ENCODE assay signal across 8 mouse cellular contexts in the genomic region with DNA sequence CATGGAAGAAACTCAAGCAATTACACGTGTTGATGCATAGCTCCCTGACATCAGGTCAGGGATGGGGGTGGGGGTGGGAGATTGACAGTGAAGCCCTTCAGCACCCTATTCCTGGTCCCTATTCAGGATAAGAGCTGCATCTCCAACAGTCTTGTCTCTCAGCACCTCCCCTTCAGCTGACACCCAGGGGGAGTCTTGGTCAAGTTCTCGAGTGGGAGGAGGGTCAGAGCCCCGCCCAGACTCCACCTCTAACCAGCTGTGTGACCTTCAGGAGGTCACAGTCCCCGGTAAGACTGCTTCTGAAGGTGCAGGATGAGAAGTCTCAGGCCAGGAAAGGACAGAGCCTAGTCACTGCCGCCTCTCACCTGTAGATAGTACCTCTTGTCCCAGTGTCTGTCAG. TPM values are rescaled to one million over a fixed set of nuclear protein-coding genes. Genes with fewer than 3 reads are reported as not detected.
DNase-seq lines count a peak whose midpoint lies in the region; ATAC-seq and TF ChIP-seq lines count a peak whose summit lies in the region.

No protein-coding gene starts in this region.

- H3K9me3 ChIP-seq in CH12.LX (replicated peaks; ENCODE audit: low read length), result no peaks in the 10 kb centered on the region
- no peaks in the 10 kb centered on the region for H3K9me3 ChIP-seq in limb, embryonic 11.5 days (ENCODE audit: control insufficient read depth, low read length)

- dilution Hi-C loops in CH12.LX (cut with MboI; ENCODE audit: extremely low pct_ligation_motif_present, extremely low pct_unique_long_range_greater_than_20kb, low sequenced_read_pairs), result no loop called here

- intact Hi-C loops in heart, postnatal 10 days (cut with DNase I), result no loop called here
- intact Hi-C loops in left cerebral cortex, postnatal 36 days (cut with DNase I), result no loop called here

- H3K4me2 ChIP-seq in CH12.LX (ENCODE audit: insufficient read depth, low read depth, poor library complexity, severe bottlenecking), result peak overlapping the region; percentile 53
- peak overlapping the region; percentile 96; the same call in 1 of the 2 replicates for H3K4me2 ChIP-seq in limb, embryonic 11.5 days (ENCODE audit: low read depth, severe bottlenecking)

- 15% methylated on average over 5 of the region's 5 CpGs for WGBS in bone marrow, adult 2 months
- WGBS in limb, embryonic 11.5 days, result 25% methylated on average over 5 of the region's 5 CpGs

- no peak for DNase-seq in CH12.LX (ENCODE audit: extremely low read depth)
- peak; percentile 46 to 64 for DNase-seq in heart, postnatal 10 days
- no peak for DNase-seq in limb, embryonic 11.5 days (ENCODE audit: low spot score)
- peak; percentile 16 for DNase-seq in splenic B cell, adult 2 months (ENCODE audit: low read depth, low spot score)
- DNase-seq in urinary bladder, postnatal 14 days (ENCODE audit: low spot score), result no peak
- DNase-seq in urinary bladder, postnatal 10 days (ENCODE audit: low spot score), result no peak
- no peak for DNase-seq in left cerebral cortex, postnatal 36 days (ENCODE audit: low spot score in 2 of 2)

- peaks cover 17 to 64% of the 10 kb centered on the region in 2 experiments for H3K4me1 ChIP-seq in CH12.LX (ENCODE audit: control insufficient read depth in 1 of 2, insufficient read depth in 2 of 2)
- H3K4me1 ChIP-seq in bone marrow, adult 2 months (ENCODE audit: control insufficient read depth, insufficient read depth, low read length), result peaks cover 4% of the 10 kb centered on the region
- peaks cover 24% of the 10 kb centered on the region for H3K4me1 ChIP-seq in limb, embryonic 11.5 days (ENCODE audit: control insufficient read depth, insufficient read depth, low read length)

- 0 out of 2 replicates have a peak overlapping the region, but pooled peaks have one; percentile 50 for H3K9ac ChIP-seq in CH12.LX (ENCODE audit: insufficient read depth, low read depth)
- no peak overlapping the region for H3K9ac ChIP-seq in limb, embryonic 11.5 days (ENCODE audit: low read length)

- TF ChIP-seq RAD21 in CH12.LX (IDR thresholded peaks at IDR 0.05; ENCODE audit: low read depth, low read length), result no peak

- no peak for ATAC-seq in limb, embryonic 11.5 days (ENCODE audit: insufficient number of reproducible peaks, low FRiP score, low TSS enrichment, low read depth)

- in situ Hi-C loops in CH12.LX (cut with MboI; ENCODE audit: low pct_ligation_motif_present, low pct_unique_long_range_greater_than_20kb, low sequenced_read_pairs), result no loop called here

- TF ChIP-seq POLR2A in CH12.LX (IDR thresholded peaks at IDR 0.05; ENCODE audit: low read depth, low read length), result no peak
- no peak for TF ChIP-seq POLR2A in bone marrow, adult 2 months (IDR thresholded peaks at IDR 0.05; ENCODE audit: borderline replicate concordance, control insufficient read depth, low read depth, low read length)

- H3K27me3 ChIP-seq in CH12.LX (replicated peaks), result no peaks in the 10 kb centered on the region
- no peaks in the 10 kb centered on the region for H3K27me3 ChIP-seq in limb, embryonic 11.5 days (ENCODE audit: control insufficient read depth, insufficient read depth, low read length)
- no peaks in the 10 kb centered on the region for H3K27me3 ChIP-seq in splenic B cell, adult 2 months (ENCODE audit: control insufficient read depth, insufficient read depth, low read length, poor library complexity, severe bottlenecking)

- no peak for TF ChIP-seq EP300 in CH12.LX (IDR thresholded peaks at IDR 0.05; ENCODE audit: low read length)

- H3K27ac ChIP-seq in CH12.LX (ENCODE audit: insufficient read depth, low read depth), result no peak overlapping the region
- H3K27ac ChIP-seq in bone marrow, adult 2 months (ENCODE audit: control insufficient read depth, insufficient read depth, low read depth, low read length, poor library complexity), result peak overlapping the region; percentile 11; the same call in 1 of the 2 replicates
- H3K27ac ChIP-seq in limb, embryonic 11.5 days (replicated peaks; ENCODE audit: low read depth, low read length), result no peak overlapping the region

- peak overlapping the region; percentile 78 to 98 (median 83) for H3K4me3 ChIP-seq in CH12.LX (replicated peaks in 1 of 3; ENCODE audit: low read depth in 2 of 3, low read length in 2 of 3, poor library complexity in 1 of 3)
- peak overlapping the region; percentile 97 for H3K4me3 ChIP-seq in bone marrow, adult 2 months (replicated peaks; ENCODE audit: control insufficient read depth, low read depth, low read length)
- H3K4me3 ChIP-seq in limb, embryonic 11.5 days (ENCODE audit: low read depth, low read length), result no peak overlapping the region

- TF ChIP-seq CTCF in CH12.LX (conservative IDR thresholded peaks at IDR 0.05 in 1 of 2, IDR thresholded peaks at IDR 0.05 in 1 of 2; ENCODE audit: low read depth in 2 of 2, low read length in 2 of 2), result no peak
- TF ChIP-seq CTCF in bone marrow, adult 2 months (IDR thresholded peaks at IDR 0.05; ENCODE audit: control insufficient read depth, insufficient read depth, low read length), result no peak

- peaks cover 0 to 9% of the 10 kb centered on the region in 2 experiments for H3K36me3 ChIP-seq in CH12.LX (replicated peaks in 1 of 2; ENCODE audit: control insufficient read depth in 1 of 2, insufficient read depth in 1 of 2, low read length in 1 of 2)
- no peaks in the 10 kb centered on the region for H3K36me3 ChIP-seq in limb, embryonic 11.5 days (ENCODE audit: control insufficient read depth, insufficient read depth, low read length)
- no peaks in the 10 kb centered on the region for H3K36me3 ChIP-seq in splenic B cell, adult 2 months (ENCODE audit: control insufficient read depth, insufficient read depth, low read length, poor library complexity, severe bottlenecking)

- no peaks in the 10 kb centered on the region for H3K79me2 ChIP-seq in CH12.LX (replicated peaks; ENCODE audit: control insufficient read depth, extremely low read depth, insufficient read depth, poor library complexity, severe bottlenecking)

TF ChIP-seq in CH12.LX, 34 proteins besides CTCF, POLR2A, EP300 and RAD21:
- TF ChIP-seq SIN3A (IDR thresholded peaks at IDR 0.05; ENCODE audit: low read length), result no peak
- TF ChIP-seq UBTF (IDR thresholded peaks at IDR 0.05; ENCODE audit: low read depth, low read length), result no peak
- TF ChIP-seq IRF4 (IDR thresholded peaks at IDR 0.05; ENCODE audit: low read depth, low read length), result no peak
- no peak for TF ChIP-seq SMC3 (IDR thresholded peaks at IDR 0.05; ENCODE audit: low read depth, low read length)

RNA-seq across cellular contexts. Expression of a gene that starts 41.1 kb away (rescaled TPM):
- total RNA-seq in CH12.LX (2012; rRNA removed), result 14.7 and 23.4 TPM in 2 replicates
- total RNA-seq in CH12.LX (2014; rRNA removed), result 9.3 and 9.9 TPM in 2 replicates
- polyA plus RNA-seq in CH12.LX (2012; ENCODE audit: insufficient read length, low read depth), result 30.1 and 31.8 TPM in 2 replicates
- 55.8 and 93.6 TPM in 2 replicates for polyA plus RNA-seq in bone marrow, adult 2 months (2011; ENCODE audit: insufficient read depth, insufficient read length, low replicate concordance, missing spikeins)
- total RNA-seq in heart, postnatal 10 days (2021), result 100 to 1,000 TPM; 167 to 178 TPM
- polyA plus RNA-seq in limb, embryonic 11.5 days (2014; fragmentation: Nextera tagmentation; extraction: Ambion mirVana), result 22.4 and 24.7 TPM in 2 replicates
- total RNA-seq in left cerebral cortex, postnatal 36 days (2021), result 100 to 1,000 TPM; 310 to 327 TPM

Comparison
In these comparisons a context has a peak if more than half of its experiments do, and no peak if none do; other contexts are left out.
1. DNase-seq: peak in heart, postnatal 10 days (2 of 2) and splenic B cell, adult 2 months (single experiment); none in CH12.LX (single experiment), limb, embryonic 11.5 days (single experiment), urinary bladder, postnatal 14 days (single experiment), urinary bladder, postnatal 10 days (single experiment) and left cerebral cortex, postnatal 36 days (0 of 2).
2. RNA of a gene that starts 41.1 kb away (total RNA-seq): 310 to 327 TPM in left cerebral cortex, postnatal 36 days and 167 to 178 TPM in heart, postnatal 10 days; 9.3 to 23.4 TPM in CH12.LX; every median in the first group is over 4 times any median in the second.